Mouse (Mus musculus): ENCODE results near the gene Sipa1l3. TPM values are rescaled to one million over a fixed set of nuclear protein-coding genes. Genes with fewer than 3 reads are reported as not detected.

The Sipa1l3 gene
- polyA plus RNA-seq, 1 experiment from 2014 or later: 9.7 TPM

DNA sequence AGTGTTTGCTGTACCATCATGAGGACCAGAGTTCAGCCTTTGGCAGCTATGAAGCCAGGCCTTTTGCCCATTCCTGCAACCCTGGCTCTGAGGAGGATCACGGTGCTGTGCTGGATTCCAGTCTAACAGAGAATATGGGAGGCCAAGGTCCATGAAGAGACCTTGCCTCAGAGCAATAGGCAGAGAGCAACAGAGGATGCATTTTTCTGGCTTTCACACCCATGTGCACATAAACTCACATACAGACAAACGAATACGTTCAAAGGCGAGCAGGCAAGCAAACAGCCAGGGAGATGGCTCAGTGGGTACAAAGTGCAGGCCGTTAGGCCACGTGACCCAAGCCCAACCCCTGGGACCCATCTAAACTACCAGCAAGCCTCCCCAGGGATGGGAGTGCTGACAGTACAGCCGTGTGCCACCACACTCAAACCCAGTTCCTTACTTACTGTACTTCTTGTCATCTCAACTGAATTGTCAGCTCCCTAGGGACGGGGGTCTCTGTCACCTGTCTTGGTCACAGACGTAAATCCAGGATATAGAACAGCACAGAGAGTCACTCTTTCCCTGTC lies 180.0 kb downstream of the Sipa1l3 start:
- no peaks in the 10 kb centered on the region for H3K27me3 ChIP-seq (ENCODE audit: control insufficient read depth, insufficient read depth, low read length)
- H3K4me1 ChIP-seq (replicated peaks; ENCODE audit: control insufficient read depth, insufficient read depth): no peaks in the 10 kb centered on the region
- no peak overlapping the region for H3K27ac ChIP-seq (replicated peaks)
- no peak for DNase-seq (ENCODE audit: low spot score)
- no peak for ATAC-seq (ENCODE audit: low FRiP score, low TSS enrichment)
- H3K4me2 ChIP-seq (replicated peaks; ENCODE audit: low read depth): no peak overlapping the region
- TF ChIP-seq EP300 (optimal IDR thresholded peaks at IDR 0.05): no peak
- TF ChIP-seq CTCF (IDR thresholded peaks at IDR 0.05; ENCODE audit: low read depth): no peak
- no peak overlapping the region for H3K4me3 ChIP-seq (ENCODE audit: low read depth, low read length)
- H3K9me3 ChIP-seq (ENCODE audit: control insufficient read depth, low read length): no peaks in the 10 kb centered on the region
- peaks cover 11% of the 10 kb centered on the region for H3K36me3 ChIP-seq (ENCODE audit: control insufficient read depth, insufficient read depth, low read length)
- no peak overlapping the region for H3K9ac ChIP-seq (ENCODE audit: low read length)
- WGBS: 89% methylated on average over 9 of the region's 9 CpGs

- H3K9ac ChIP-seq (ENCODE audit: low read length): no peak overlapping the region
- no peak overlapping the region for H3K27ac ChIP-seq (replicated peaks)
- H3K4me3 ChIP-seq (ENCODE audit: low read depth, low read length): no peak overlapping the region
- no peaks in the 10 kb centered on the region for H3K9me3 ChIP-seq (ENCODE audit: control insufficient read depth, low read length)
- no peak for TF ChIP-seq EP300 (optimal IDR thresholded peaks at IDR 0.05)
- TF ChIP-seq CTCF (IDR thresholded peaks at IDR 0.05; ENCODE audit: low read depth): no peak
- H3K27me3 ChIP-seq (ENCODE audit: control insufficient read depth, insufficient read depth, low read length): no peaks in the 10 kb centered on the region
- no peak overlapping the region for H3K4me2 ChIP-seq (replicated peaks; ENCODE audit: low read depth)
- H3K36me3 ChIP-seq (ENCODE audit: control insufficient read depth, insufficient read depth, low read length): peaks cover 11% of the 10 kb centered on the region
- no peak for DNase-seq (ENCODE audit: low spot score)
- no peak for ATAC-seq (ENCODE audit: low FRiP score, low TSS enrichment)
- no peaks in the 10 kb centered on the region for H3K4me1 ChIP-seq (replicated peaks; ENCODE audit: control insufficient read depth, insufficient read depth)
- 75% methylated on average over 2 of the region's 2 CpGs for WGBS
These were observed 180.7 kb downstream of the Sipa1l3 start for GRCm38 (mm10) chr7:29337766-29338165.

- no peak overlapping the region for H3K27ac ChIP-seq (replicated peaks)
- ATAC-seq (ENCODE audit: low FRiP score, low TSS enrichment) (no peak), DNase-seq (ENCODE audit: low spot score) (no peak)
- H3K4me3 ChIP-seq (ENCODE audit: low read depth, low read length): no peak overlapping the region
- H3K36me3 ChIP-seq (ENCODE audit: control insufficient read depth, insufficient read depth, low read length): peaks cover 11% of the 10 kb centered on the region
- WGBS: 70% methylated on average over 9 of the region's 9 CpGs
- H3K9ac ChIP-seq (ENCODE audit: low read length): no peak overlapping the region
- H3K4me1 ChIP-seq (replicated peaks; ENCODE audit: control insufficient read depth, insufficient read depth): no peaks in the 10 kb centered on the region
- no peaks in the 10 kb centered on the region for H3K9me3 ChIP-seq (ENCODE audit: control insufficient read depth, low read length)
- no peak overlapping the region for H3K4me2 ChIP-seq (replicated peaks; ENCODE audit: low read depth)
- TF ChIP-seq EP300 (optimal IDR thresholded peaks at IDR 0.05): no peak
- TF ChIP-seq CTCF (IDR thresholded peaks at IDR 0.05; ENCODE audit: low read depth): peak; percentile 46
- no peaks in the 10 kb centered on the region for H3K27me3 ChIP-seq (ENCODE audit: control insufficient read depth, insufficient read depth, low read length)
These were observed 181.6 kb downstream of the Sipa1l3 start for GRCm38 (mm10) chr7:29336795-29337319.

- DNase-seq (ENCODE audit: low spot score) (no peak), ATAC-seq (ENCODE audit: low FRiP score, low TSS enrichment) (no peak)
- H3K9me3 ChIP-seq (ENCODE audit: control insufficient read depth, low read length): no peaks in the 10 kb centered on the region
- H3K36me3 ChIP-seq (ENCODE audit: control insufficient read depth, insufficient read depth, low read length): peaks cover 11% of the 10 kb centered on the region; the same call in 1 of the 2 replicates
- H3K4me3 ChIP-seq (ENCODE audit: low read depth, low read length): no peak overlapping the region
- H3K27ac ChIP-seq (replicated peaks): no peak overlapping the region
- H3K4me1 ChIP-seq (replicated peaks; ENCODE audit: control insufficient read depth, insufficient read depth): no peaks in the 10 kb centered on the region
- 78% methylated on average over 6 of the region's 6 CpGs for WGBS
- no peak overlapping the region for H3K9ac ChIP-seq (ENCODE audit: low read length)
- TF ChIP-seq CTCF (IDR thresholded peaks at IDR 0.05; ENCODE audit: low read depth): no peak
- no peak overlapping the region for H3K4me2 ChIP-seq (replicated peaks; ENCODE audit: low read depth)
- H3K27me3 ChIP-seq (ENCODE audit: control insufficient read depth, insufficient read depth, low read length): no peaks in the 10 kb centered on the region
These were observed 182.4 kb downstream of the Sipa1l3 start for GRCm38 (mm10) chr7:29335841-29336671.

DNA sequence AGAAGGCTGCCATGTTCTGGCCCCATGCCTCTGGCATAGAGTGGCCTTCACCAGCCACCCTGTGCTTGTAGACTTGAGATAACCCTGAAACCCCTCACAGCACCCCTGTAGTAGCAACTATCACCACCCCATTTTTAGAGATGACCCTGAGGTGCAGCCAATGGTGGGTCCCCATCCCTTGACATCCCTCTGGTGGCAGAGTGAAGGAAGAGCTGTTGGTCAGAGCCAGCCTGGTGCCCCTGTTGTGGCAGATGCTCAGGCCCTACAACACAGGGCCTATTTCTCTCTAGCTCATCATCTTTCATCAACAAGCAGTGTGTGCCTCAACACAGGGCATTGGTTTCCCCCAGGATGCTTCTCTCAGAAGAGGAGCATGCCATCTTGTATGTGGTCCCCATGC lies 183.2 kb downstream of the Sipa1l3 start:
- H3K27me3 ChIP-seq (ENCODE audit: control insufficient read depth, insufficient read depth, low read length): no peaks in the 10 kb centered on the region
- no peaks in the 10 kb centered on the region for H3K4me1 ChIP-seq (replicated peaks; ENCODE audit: control insufficient read depth, insufficient read depth)
- no peak for ATAC-seq (ENCODE audit: low FRiP score, low TSS enrichment)
- no peak overlapping the region for H3K9ac ChIP-seq (ENCODE audit: low read length)
- H3K36me3 ChIP-seq (ENCODE audit: control insufficient read depth, insufficient read depth, low read length): peaks cover 14% of the 10 kb centered on the region; the same call in 1 of the 2 replicates
- no peak overlapping the region for H3K4me2 ChIP-seq (replicated peaks; ENCODE audit: low read depth)
- TF ChIP-seq CTCF (IDR thresholded peaks at IDR 0.05; ENCODE audit: low read depth): peak; percentile 50
- no peak for TF ChIP-seq EP300 (optimal IDR thresholded peaks at IDR 0.05)
- no peak overlapping the region for H3K27ac ChIP-seq (replicated peaks)
- no peak overlapping the region for H3K4me3 ChIP-seq (ENCODE audit: low read depth, low read length)
- H3K9me3 ChIP-seq (ENCODE audit: control insufficient read depth, low read length): no peaks in the 10 kb centered on the region
- no peak for DNase-seq (ENCODE audit: low spot score)

DNA sequence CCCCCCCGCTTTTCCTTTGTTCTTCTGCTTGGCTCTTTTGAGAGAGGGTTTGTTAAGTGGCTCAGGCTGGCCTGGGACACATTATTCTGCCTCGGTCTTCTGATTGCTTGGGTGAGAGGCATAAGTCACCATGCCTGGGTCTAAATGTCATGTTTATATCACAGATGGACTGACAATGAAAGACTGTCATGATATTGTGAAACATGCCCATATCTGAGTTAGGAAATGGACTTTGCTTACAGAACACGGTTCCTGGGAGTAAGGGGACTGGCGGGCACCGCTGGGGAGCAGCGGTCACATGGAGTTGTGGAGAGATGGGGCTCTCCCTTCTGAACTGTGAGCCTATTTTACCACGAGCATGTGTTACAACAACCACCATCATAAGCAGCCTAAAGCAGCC lies 184.3 kb downstream of the Sipa1l3 start:
- Histone ChIP-seq H3K9ac (ENCODE audit: low read length) (no peak overlapping the region), H3K27ac (replicated peaks) (no peak overlapping the region), H3K9me3 (ENCODE audit: control insufficient read depth, low read length) (no peaks in the 10 kb centered on the region), H3K36me3 (ENCODE audit: control insufficient read depth, insufficient read depth, low read length) (peaks cover 21% of the 10 kb centered on the region; the same call in 1 of the 2 replicates), H3K4me3 (ENCODE audit: low read depth, low read length) (no peak overlapping the region), H3K4me2 (replicated peaks; ENCODE audit: low read depth) (no peak overlapping the region), H3K4me1 (replicated peaks; ENCODE audit: control insufficient read depth, insufficient read depth) (no peaks in the 10 kb centered on the region), H3K27me3 (ENCODE audit: control insufficient read depth, insufficient read depth, low read length) (no peaks in the 10 kb centered on the region)
- no peak for TF ChIP-seq EP300 (optimal IDR thresholded peaks at IDR 0.05)
- TF ChIP-seq CTCF (IDR thresholded peaks at IDR 0.05; ENCODE audit: low read depth): no peak
- 72% methylated on average over 6 of the region's 7 CpGs for WGBS
- ATAC-seq (ENCODE audit: low FRiP score, low TSS enrichment): no peak
- DNase-seq (ENCODE audit: low spot score): no peak

All from stomach, postnatal 0 days (tissue).